Mouse (Mus musculus): ENCODE data around the gene Ephx3. TPM values are rescaled to one million over a fixed set of nuclear protein-coding genes. Genes with fewer than 3 reads are reported as not detected.

Ephx3 gene
- total RNA-seq (2023): 1 to 10 TPM; 1.6 to 2.2 TPM

GRCm38 (mm10) chr17:32188863-32189636 lies at the start of gene Ephx3:
Gene Ephx3, minus strand, starts transcription at chr17:32189549.

GRCm38 (mm10) chr17:32166687-32167086 lies 22.7 kb downstream of the Ephx3 start, which contains the start of gene Notch3:
Gene Notch3, minus strand, starts transcription at chr17:32166852.

Other genes with a start within 250 kb of the Ephx3 start
- 10 to 100 TPM; 41.9 to 53.7 TPM for gene Rrp1b, start 153.4 kb downstream of the Ephx3 start, total RNA-seq (2023)
- under 1 TPM; 0.53 to 0.78 TPM for gene Hsf2bp, start 153.2 kb downstream of the Ephx3 start, total RNA-seq (2023)
- not detected for gene Notch3, start 22.7 kb downstream of the Ephx3 start, total RNA-seq (2023)
- gene Brd4, start 95.2 kb upstream of the Ephx3 start, total RNA-seq (2023): 100 to 1,000 TPM; 291 to 310 TPM
- gene Akap8, start 131.7 kb upstream of the Ephx3 start, total RNA-seq (2023): 100 to 1,000 TPM; 321 to 345 TPM
- gene Akap8l, start 161.1 kb upstream of the Ephx3 start, total RNA-seq (2023): 100 to 1,000 TPM; 224 to 249 TPM
- gene Wiz, start 199.9 kb upstream of the Ephx3 start, total RNA-seq (2023): 10 to 100 TPM; 39.2 to 41.5 TPM
- gene Rasal3, start 214.0 kb upstream of the Ephx3 start, total RNA-seq (2023): 100 to 1,000 TPM; 340 to 356 TPM
- 10 to 100 TPM; 35.9 to 45.0 TPM for gene Pglyrp2, start 234.6 kb upstream of the Ephx3 start, total RNA-seq (2023)